Mouse (Mus musculus) embryonic fibroblast, embryonic 13.5 days (primary cell): Measurements from ENCODE around the gene Gm11627.

Experiments used
- CTCF ChIP-seq: IDR thresholded peaks from 2 replicates; pipeline ENCODE4 v1.5.1; 2011; ENCODE audit warnings: mild to moderate bottlenecking, control low read depth, low read length, moderate library complexity, borderline replicate concordance; ENCODE audit not compliant: insufficient read depth
- POLR2A ChIP-seq: IDR thresholded peaks from 2 replicates; pipeline ENCODE4 v1.6.1; 2011; ENCODE audit warnings: low read depth, mild to moderate bottlenecking, control low read depth, low read length, moderate library complexity

DNA sequence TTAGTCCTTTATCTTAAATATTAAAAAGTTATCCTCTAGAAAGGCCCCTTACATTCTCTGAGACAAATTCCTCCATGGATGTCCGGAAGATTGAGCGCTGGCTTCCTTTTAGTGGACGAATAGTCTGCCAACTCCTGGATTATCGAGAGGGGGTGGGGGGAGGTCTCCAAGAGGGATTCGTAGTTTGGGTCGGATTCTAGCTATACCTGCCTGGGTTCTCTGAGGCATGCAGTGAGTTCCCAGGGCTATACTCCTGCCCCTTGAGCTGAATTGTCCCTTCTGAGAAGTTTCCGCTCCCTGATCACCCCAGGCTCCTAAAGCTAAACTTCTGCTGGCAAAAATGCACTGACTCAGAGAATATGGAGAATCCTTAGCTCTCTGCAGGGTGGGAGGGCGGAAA, 30.2 kb upstream of the Gm11627 start:
- TF ChIP-seq POLR2A: no peak
- TF ChIP-seq CTCF: no peak
